Mouse (Mus musculus): ENCODE results near the gene Vmn1r129.
"Not testable (repeated sequence)": the region's sequence is repeated elsewhere in the genome, so short reads cannot be mapped to it uniquely, and the experiment has no call there.

Vmn1r129 gene

GRCm38 (mm10) chr7:21361191-21361590 is at the start of gene Vmn1r129:
Vmn1r129 (minus strand) TSS chr7:21361291.
- not testable (repeated sequence) for DNase-seq (ENCODE audit: low spot score in 2 of 2)

- not testable (repeated sequence) for DNase-seq (ENCODE audit: low spot score in 2 of 2)
These were observed 12.0 kb downstream of the Vmn1r129 start, which contains the start of gene Vmn1r128 for GRCm38 (mm10) chr7:21349073-21349472. Vmn1r128 (plus strand) TSS chr7:21349373.

DNA sequence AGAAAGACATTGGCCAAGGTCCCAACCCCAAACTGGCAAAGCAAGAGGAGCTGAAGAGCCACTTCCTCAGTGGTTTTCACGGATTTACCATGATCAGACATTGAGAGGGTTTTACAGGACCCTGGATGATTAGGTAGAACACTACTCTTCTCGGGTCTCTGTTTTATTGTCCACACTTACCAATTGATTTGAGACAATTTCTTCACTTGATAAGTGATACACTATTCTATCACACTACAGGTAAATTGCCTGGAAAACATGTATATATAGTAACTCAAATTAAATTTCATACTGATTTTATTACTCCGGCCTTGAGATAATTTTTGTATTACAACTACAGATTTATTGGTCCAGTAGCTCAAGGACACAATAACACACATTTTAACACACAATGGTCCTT is 41.3 kb downstream of the Vmn1r129 start, which contains the start of gene Vmn1r127:
Vmn1r127 (minus strand) TSS at position 101 of the 400 bp plus-strand sequence.
- not testable (repeated sequence) for DNase-seq (ENCODE audit: low spot score in 2 of 2)
